Mouse (Mus musculus): ENCODE data around the gene Nqo2. TPM values are rescaled to one million over a fixed set of nuclear protein-coding genes. Genes with fewer than 3 reads are reported as not detected.

Gene Nqo2
- polyA plus RNA-seq, 1 experiment from 2014 or later, result 29.1 TPM

Other genes with a start within 250 kb of the Nqo2 start
- not detected in 2 replicates for gene Serpinb6e, start 121.3 kb upstream of the Nqo2 start, polyA plus RNA-seq (2015; fragmentation: Nextera tagmentation; extraction: Ambion mirVana)
- 0.15 and 0.16 TPM in 2 replicates for gene Serpinb6c, start 59.0 kb upstream of the Nqo2 start, polyA plus RNA-seq (2015; fragmentation: Nextera tagmentation; extraction: Ambion mirVana)
- gene Ripk1, start 37.7 kb downstream of the Nqo2 start, polyA plus RNA-seq (2015; fragmentation: Nextera tagmentation; extraction: Ambion mirVana), result 22.2 and 22.3 TPM in 2 replicates
- gene Serpinb6a, start 38.1 kb downstream of the Nqo2 start, polyA plus RNA-seq (2015; fragmentation: Nextera tagmentation; extraction: Ambion mirVana), result 60.2 and 66.6 TPM in 2 replicates
- 57.3 and 59.0 TPM in 2 replicates for gene Bphl, start 72.9 kb downstream of the Nqo2 start, polyA plus RNA-seq (2015; fragmentation: Nextera tagmentation; extraction: Ambion mirVana)
- gene Tubb2a, start 113.3 kb downstream of the Nqo2 start, polyA plus RNA-seq (2015; fragmentation: Nextera tagmentation; extraction: Ambion mirVana), result 180 and 197 TPM in 2 replicates
- 18.0 and 19.7 TPM in 2 replicates for gene Tubb2b, start 165.8 kb downstream of the Nqo2 start, polyA plus RNA-seq (2015; fragmentation: Nextera tagmentation; extraction: Ambion mirVana)
- 64.3 and 72.7 TPM in 2 replicates for gene Psmg4, start 198.3 kb downstream of the Nqo2 start, polyA plus RNA-seq (2015; fragmentation: Nextera tagmentation; extraction: Ambion mirVana)

All from lung, embryonic 15.5 days (tissue).